Mouse (Mus musculus) gastrocnemius, postnatal 10 days (tissue): ENCODE measurements around the gene H2al3. TPM values are rescaled to one million over a fixed set of nuclear protein-coding genes. Genes with fewer than 3 reads are reported as not detected.

ENCODE experiments used
- DNase-seq: peaks from one replicate; pipeline ENCODE4 v3.0.0; 2021; ENCODE audit warnings: mixed read lengths
- long read RNA-seq, 2 experiments: library from polyadenylated mRNA; stranded (forward); transcript quantifications; one replicate each; pipeline ENCODE4 v2.0.0; 2021
- total RNA-seq, 2 experiments: library from RNA; stranded (reverse); gene quantifications; 2 replicates each; pipeline ENCODE4 v1.2.3; 2021

The H2al3 gene
- not detected for total RNA-seq
- long read RNA-seq, experiment 1: 0 reads
- long read RNA-seq, experiment 2: 0 reads

DNA sequence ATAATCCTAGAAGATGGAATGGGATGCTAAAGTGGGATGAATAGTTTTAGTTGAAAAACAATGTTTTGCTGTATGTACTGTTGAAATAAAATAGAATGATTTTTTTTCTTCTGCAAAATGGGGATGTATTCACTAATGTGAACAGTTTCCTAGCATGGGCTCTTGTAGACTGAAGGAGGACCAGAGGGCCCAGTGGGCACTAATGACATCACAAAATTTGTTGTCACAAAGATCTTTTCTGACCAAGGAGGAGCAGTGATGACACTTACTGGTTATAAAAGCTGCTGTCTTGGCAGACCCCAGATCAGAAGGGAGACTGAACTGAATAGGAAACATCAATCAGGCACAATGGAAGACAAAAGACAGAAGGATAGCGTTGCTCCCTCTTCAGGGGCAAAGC, at the start of gene H2al3:
H2al3 (plus strand) TSS at position 301 of the 400 bp plus-strand sequence.
- no peak for DNase-seq

DNA sequence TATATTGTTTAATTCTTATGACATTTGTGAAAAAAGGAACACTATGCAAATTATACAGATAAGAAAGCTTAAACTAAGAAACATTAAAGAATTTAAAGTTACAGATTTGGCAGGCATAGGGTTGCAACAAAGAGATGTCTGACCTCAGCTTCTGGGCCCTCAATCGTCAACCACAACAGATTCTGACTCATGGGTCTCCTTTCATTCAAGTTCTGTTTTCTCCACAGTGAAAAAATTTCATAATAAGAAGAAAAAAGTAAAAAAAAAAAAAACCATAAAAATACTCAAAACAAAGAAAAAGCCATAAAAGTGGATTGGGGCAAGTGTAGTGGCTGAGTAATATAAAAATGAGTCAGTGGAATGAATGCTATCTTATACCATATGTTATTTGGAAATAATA, 39.4 kb upstream of the H2al3 start:
- no peak for DNase-seq

DNA sequence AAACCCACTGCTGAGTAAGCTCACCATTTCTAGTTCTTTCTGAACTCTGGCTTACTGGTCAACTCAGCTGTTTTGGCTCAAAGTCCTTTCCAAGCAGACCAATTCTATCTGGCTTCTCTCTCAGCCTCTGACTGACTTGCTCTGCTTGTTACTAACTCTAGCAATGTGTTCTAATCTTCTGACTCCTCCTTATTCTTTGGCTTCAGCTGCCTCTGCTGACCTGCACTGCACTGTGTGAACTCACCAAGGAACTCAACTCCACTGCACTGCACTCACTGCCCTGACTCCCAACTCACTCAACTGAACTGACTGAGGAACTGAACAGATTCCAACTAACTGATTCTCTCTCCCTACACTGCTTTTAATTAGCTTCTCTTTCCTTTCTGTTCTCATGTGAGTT, 37.0 kb upstream of the H2al3 start:
- DNase-seq: no peak

DNA sequence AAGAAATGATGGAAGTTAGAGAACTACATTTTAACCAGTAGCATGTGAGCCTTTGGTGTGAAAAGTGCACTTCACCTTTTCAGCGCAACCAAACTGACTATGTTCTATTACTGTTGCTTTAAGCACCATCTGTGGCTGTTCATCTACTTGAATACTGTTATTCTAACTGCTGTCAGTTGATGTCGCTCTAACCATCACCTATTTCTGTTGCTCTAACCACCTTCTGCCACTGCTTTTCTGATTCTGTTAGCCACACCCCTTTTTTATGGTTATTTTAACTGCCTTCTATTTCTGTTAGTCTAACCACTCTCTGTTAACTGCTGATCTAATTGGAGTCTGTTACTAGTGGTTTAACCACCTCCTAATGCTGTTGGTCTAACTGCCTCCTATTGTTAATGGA, 14.7 kb upstream of the H2al3 start:
- DNase-seq: no peak

DNA sequence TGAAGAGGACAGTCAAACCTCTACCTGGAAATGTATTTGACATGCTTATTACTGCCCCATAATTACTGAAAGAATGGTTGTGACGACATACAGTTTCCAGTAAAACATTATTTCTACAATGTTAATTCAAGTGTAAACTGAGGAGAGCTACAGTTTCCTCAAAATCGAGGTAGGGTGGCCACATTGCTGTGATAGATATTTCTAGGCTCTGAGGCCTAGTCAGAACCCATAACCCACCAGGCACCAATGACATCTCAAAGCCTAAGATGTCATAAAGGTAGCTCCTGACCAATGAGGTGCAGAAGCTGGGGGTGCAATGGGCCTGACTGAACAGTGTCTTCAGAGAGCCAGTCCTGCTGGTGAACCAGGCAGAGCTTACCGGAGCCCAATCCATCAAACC, 2.9 kb upstream of the H2al3 start, which contains the start of gene Hypm:
Hypm (plus strand) TSS at position 301 of the 400 bp plus-strand sequence.
- DNase-seq: no peak

DNA sequence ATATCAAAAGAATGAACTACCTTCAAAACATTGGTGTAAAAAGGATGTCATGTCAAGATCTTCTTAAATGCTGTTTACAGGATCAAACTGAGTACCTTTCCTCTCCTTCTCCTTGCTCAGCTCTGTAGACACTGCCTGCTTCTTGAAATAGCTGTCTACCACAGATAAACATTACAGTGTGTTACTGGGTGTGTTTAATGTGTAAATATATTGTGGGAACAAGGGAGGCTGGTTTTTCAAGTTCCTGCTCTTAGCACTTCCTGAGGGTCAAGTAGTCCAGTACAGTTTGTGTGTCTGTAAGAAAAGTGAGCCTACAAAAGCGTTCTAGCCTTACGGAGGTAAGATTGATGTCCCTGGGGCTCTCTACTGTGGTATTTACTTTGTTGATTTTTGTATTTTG, 12.4 kb downstream of the H2al3 start:
- DNase-seq: no peak

DNA sequence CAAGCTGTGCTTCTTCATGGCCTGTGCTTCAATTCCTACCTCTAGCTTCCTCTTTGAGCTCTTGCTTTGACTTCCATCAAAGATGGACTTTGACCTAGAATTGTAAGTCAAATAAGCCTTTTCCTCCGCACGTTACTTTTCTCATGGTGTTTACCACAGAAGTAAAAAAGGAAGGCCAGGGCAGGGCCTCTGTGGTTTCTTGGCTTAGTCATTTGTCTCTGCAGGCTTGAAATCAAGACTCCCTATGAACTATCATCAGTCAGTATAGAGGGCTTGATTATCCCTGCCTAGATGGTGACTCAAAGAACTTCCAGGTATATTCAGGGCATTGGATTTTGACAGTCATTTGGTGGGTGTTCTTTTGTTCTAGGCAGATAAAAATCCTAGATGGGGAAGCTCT, 26.0 kb downstream of the H2al3 start:
- DNase-seq: no peak

DNA sequence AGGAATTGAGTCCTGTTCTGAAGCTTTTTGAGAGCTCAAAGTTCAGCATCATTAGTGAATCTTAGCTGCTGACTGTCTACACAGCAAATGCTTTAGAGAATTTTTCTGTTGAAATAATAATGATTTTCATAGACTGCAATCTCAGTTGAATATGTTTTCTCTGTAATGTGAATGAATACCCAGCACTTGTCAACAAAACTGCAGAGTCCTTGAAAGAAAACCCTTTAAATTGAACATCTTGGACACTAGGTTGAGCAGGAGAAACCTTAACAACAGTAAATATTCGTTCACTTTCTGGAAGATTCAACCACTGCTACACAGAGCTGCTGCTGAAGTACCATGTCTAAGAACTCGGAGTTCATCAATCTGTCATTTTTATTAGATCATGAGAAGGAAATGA, 35.8 kb downstream of the H2al3 start, which contains the start of gene Sytl5:
Sytl5 (plus strand) TSS at position 301 of the 400 bp plus-strand sequence.
- no peak for DNase-seq

Other genes starting within 250 kb of the H2al3 start
- gene Dynlt3, start 186.7 kb upstream of the H2al3 start, total RNA-seq: 10 to 100 TPM; 66.0 to 68.5 TPM
- gene Hypm, start 2.8 kb upstream of the H2al3 start, total RNA-seq: not detected
- gene Sytl5, start 35.9 kb downstream of the H2al3 start, total RNA-seq: under 1 TPM; 0.09 to 0.18 TPM